Mouse (Mus musculus) embryonic facial prominence, embryonic 10.5 days (tissue): ENCODE measurements around the gene Eef2k. TPM values are rescaled to one million over a fixed set of nuclear protein-coding genes. Genes with fewer than 3 reads are reported as not detected.

Experiments used
- DNase-seq: peaks from one replicate; pipeline ENCODE4 v3.0.0-alpha.2; 2017; ENCODE audit warnings: low spot score
- H3K27ac ChIP-seq: fragments of 300-500 bp; sonication (generic); replicated peaks from 2 replicates; pipeline ENCODE4 v1.5.1; 2016; ENCODE audit warnings: mild to moderate bottlenecking
- H3K27me3 ChIP-seq: fragments of 300-500 bp; sonication (generic); replicated peaks from 2 replicates; pipeline ENCODE4 v1.6.1; 2016; ENCODE audit warnings: low read depth, mild to moderate bottlenecking; ENCODE audit not compliant: poor library complexity, severe bottlenecking
- H3K36me3 ChIP-seq: fragments of 300-500 bp; sonication (generic); replicated peaks from 2 replicates; pipeline ENCODE4 v1.6.1; 2016; ENCODE audit warnings: mild to moderate bottlenecking, moderate library complexity
- H3K4me1 ChIP-seq: fragments of 300-500 bp; sonication (generic); 2 replicates; pipeline ENCODE4 v1.6.1; 2016
- H3K4me3 ChIP-seq: fragments of 300-500 bp; sonication (generic); 2 replicates; pipeline ENCODE4 v1.5.1; 2016; ENCODE audit warnings: mild to moderate bottlenecking, moderate library complexity
- H3K9me3 ChIP-seq: fragments of 300-500 bp; sonication (generic); 2 replicates; pipeline ENCODE4 v1.6.1; 2016; ENCODE audit warnings: mild to moderate bottlenecking
- WGBS: fragments of 180-500 bp; shearing (Covaris S2); methylation state at CpG from one replicate; pipeline ENCODE4 v1.1.7; 2016; 5-methylcytosine and 5-hydroxymethylcytosine counted together
- polyA plus RNA-seq: library from polyadenylated mRNA; unstranded; fragments of >200 nt; fragmentation: Nextera tagmentation; extraction: Ambion mirVana; gene quantifications from 2 replicates; pipeline ENCODE4 v1.2.1, GENCODE M21; 2016

The Eef2k gene
- polyA plus RNA-seq, 1 experiment from 2014 or later, result 34.5 TPM

- Histone ChIP-seq H3K27me3 (peaks cover 46% of the 10 kb centered on the region), H3K27ac (no peak overlapping the region), H3K4me1 (peaks cover 32% of the 10 kb centered on the region), H3K4me3 (peak overlapping the region; percentile 60), H3K36me3 (no peaks in the 10 kb centered on the region), H3K9me3 (no peaks in the 10 kb centered on the region)
- 53% methylated on average over 6 of the region's 6 CpGs for WGBS
- no peak for DNase-seq
Observed at GRCm38 (mm10) chr7:120834426-120834825, 8.2 kb upstream of the Eef2k start.

GRCm38 (mm10) chr7:120834863-120835372 is 7.7 kb upstream of the Eef2k start:
- no peaks in the 10 kb centered on the region for H3K9me3 ChIP-seq
- H3K27me3 ChIP-seq, result peaks cover 41% of the 10 kb centered on the region
- peak overlapping the region; percentile 54 for H3K27ac ChIP-seq
- peak; percentile 80 for DNase-seq
- peak overlapping the region; percentile 60 for H3K4me3 ChIP-seq
- peaks cover 30% of the 10 kb centered on the region for H3K4me1 ChIP-seq
- 14% methylated on average over 14 of the region's 14 CpGs for WGBS
- no peaks in the 10 kb centered on the region for H3K36me3 ChIP-seq

DNA sequence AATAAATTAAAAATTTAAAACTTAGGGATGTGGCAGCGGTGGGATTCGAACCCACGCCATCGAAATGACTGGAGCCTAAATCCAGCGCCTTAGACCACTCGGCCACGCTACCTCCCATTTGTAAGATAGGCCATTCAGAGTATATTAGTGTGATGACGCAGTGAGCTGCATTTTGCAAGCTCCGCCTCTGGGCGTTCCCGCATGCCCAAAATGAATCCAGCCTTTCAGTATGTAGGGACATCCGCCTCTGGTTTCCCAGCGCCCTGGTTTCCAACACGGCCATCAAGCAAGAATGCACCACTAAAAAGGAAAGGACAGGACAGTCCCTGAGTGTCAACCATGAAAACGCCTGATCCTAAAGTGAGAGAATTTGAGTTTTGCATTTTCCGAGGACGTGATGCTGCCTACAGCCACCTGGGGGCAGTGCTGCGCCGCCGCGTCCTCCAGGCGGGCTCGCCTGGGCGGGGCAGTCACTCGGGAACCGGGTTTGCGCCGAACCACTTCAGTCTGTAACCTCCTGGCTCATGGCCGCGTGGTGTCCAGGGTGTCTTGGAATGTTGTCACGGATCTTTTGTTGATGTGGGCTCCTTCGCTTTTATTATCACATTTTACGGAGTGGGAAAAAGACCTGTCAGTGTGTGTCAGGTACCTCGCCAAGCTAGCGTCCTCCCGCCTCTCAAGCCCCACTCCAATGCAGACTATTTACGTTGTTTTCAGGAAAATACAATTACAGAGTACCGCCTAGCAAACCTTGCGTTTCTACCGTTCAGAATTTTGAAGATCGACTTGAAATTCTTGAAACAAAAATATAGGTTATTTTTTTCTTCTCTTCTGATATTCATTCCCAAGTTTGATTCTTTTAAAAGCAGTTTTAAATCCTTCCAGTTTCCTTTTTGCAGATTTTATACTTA is 6.9 kb upstream of the Eef2k start:
- Histone ChIP-seq H3K36me3 (no peaks in the 10 kb centered on the region), H3K9me3 (no peaks in the 10 kb centered on the region), H3K27ac (peak overlapping the region; percentile 76), H3K4me3 (peak overlapping the region; percentile 60), H3K4me1 (peaks cover 22% of the 10 kb centered on the region), H3K27me3 (peaks cover 33% of the 10 kb centered on the region)
- 1% methylated on average over 41 of the region's 41 CpGs for WGBS
- peak; percentile 91 for DNase-seq

DNA sequence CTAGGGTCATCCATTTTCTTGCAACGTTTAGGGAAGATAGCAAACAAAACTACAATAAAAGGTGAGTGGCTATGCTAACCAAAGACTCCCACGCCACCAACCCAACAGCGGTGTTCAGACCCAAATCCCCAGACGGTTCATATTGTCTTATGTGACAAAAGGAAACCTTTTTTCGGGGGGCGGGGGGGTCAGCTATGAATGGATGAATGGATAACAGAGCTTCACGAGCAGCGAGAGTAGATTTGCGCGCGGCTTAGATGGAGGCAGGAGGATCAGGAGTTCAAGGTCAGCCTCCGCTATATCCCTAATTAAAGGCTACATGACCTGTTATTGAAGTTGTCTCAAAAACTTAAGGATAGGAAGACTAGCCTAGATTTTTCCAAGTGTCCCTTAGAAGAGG is 6.3 kb upstream of the Eef2k start:
- no peaks in the 10 kb centered on the region for H3K36me3 ChIP-seq
- DNase-seq, result peak; percentile 64
- peaks cover 15% of the 10 kb centered on the region; the same call in 1 of the 2 replicates for H3K4me1 ChIP-seq
- peaks cover 27% of the 10 kb centered on the region for H3K27me3 ChIP-seq
- 6% methylated on average over 12 of the region's 12 CpGs for WGBS
- no peaks in the 10 kb centered on the region for H3K9me3 ChIP-seq
- peak overlapping the region; percentile 60 for H3K4me3 ChIP-seq
- peak overlapping the region; percentile 76 for H3K27ac ChIP-seq

DNA sequence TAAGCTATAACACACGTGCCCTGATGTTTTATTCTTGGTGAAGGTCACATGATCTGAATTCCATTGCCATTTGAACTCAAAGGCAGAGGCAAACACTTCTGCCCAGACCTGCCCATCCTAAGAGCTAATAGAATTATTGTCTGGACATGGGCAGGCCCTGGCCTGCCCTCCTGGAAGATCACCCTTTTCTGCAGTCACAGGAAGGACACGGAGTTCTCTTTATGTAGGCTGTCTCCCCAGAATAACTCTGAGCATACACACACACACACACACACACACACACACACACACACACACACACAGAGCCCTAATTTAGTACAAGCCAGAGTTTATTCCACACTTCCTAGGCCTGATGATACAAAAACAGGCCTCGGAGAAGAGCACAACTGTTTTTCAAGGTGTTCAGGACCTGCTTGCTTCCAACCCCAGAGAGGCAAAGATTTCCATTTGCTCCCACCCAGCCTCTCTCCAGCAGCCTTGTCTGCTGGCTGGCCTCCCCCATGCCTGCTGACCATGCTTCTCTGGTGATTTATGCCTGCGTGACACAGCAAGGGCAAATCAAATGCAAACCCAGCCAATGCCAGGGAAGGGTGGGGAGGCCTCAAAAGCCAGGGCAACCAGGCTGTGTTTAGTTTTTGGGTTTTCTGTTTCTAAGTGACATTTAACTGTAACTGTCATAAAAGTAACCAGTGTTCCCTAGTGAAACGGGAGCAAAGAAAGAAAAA is 4.0 kb upstream of the Eef2k start:
- peaks cover 4% of the 10 kb centered on the region; the same call in 1 of the 2 replicates for H3K27me3 ChIP-seq
- 74% methylated on average over 5 of the region's 5 CpGs for WGBS
- H3K9me3 ChIP-seq, result no peaks in the 10 kb centered on the region
- no peaks in the 10 kb centered on the region for H3K36me3 ChIP-seq
- 0 out of 2 replicates have a peak overlapping the region, but pooled peaks have one; percentile 7 for H3K27ac ChIP-seq
- no peak overlapping the region for H3K4me3 ChIP-seq
- peaks cover 21% of the 10 kb centered on the region; the same call in 1 of the 2 replicates for H3K4me1 ChIP-seq
- no peak for DNase-seq

- no peak for DNase-seq
- H3K27me3 ChIP-seq, result peaks cover 11% of the 10 kb centered on the region
- no peak overlapping the region for H3K4me3 ChIP-seq
- no peaks in the 10 kb centered on the region for H3K36me3 ChIP-seq
- WGBS, result 73% methylated on average over 2 of the region's 2 CpGs
- no peak overlapping the region for H3K27ac ChIP-seq
- H3K9me3 ChIP-seq, result no peaks in the 10 kb centered on the region
- H3K4me1 ChIP-seq, result peaks cover 27% of the 10 kb centered on the region
Observed at GRCm38 (mm10) chr7:120839786-120840185, 2.8 kb upstream of the Eef2k start.

GRCm38 (mm10) chr7:120843037-120843621 is 498 bp downstream of the Eef2k start:
- Histone ChIP-seq H3K9me3 (no peaks in the 10 kb centered on the region), H3K36me3 (peaks cover 17% of the 10 kb centered on the region), H3K4me3 (peak overlapping the region; percentile 90), H3K4me1 (peaks cover 30% of the 10 kb centered on the region), H3K27ac (peak overlapping the region; percentile 92), H3K27me3 (peaks cover 30% of the 10 kb centered on the region)
- under 1% methylated on average over 40 of the region's 40 CpGs for WGBS
- peak; percentile 83 for DNase-seq

GRCm38 (mm10) chr7:120843852-120844435 is 1.3 kb downstream of the Eef2k start:
- peaks cover 30% of the 10 kb centered on the region for H3K27me3 ChIP-seq
- peak overlapping the region; percentile 90 for H3K4me3 ChIP-seq
- under 1% methylated on average over 16 of the region's 16 CpGs for WGBS
- H3K4me1 ChIP-seq, result peaks cover 30% of the 10 kb centered on the region
- H3K27ac ChIP-seq, result peak overlapping the region; percentile 92
- peaks cover 20% of the 10 kb centered on the region for H3K36me3 ChIP-seq
- no peaks in the 10 kb centered on the region for H3K9me3 ChIP-seq
- DNase-seq, result no peak

GRCm38 (mm10) chr7:120844689-120845088 is 2.1 kb downstream of the Eef2k start:
- Histone ChIP-seq H3K9me3 (no peaks in the 10 kb centered on the region), H3K27ac (0 out of 2 replicates have a peak overlapping the region, but pooled peaks have one; percentile 92), H3K4me3 (peak overlapping the region; percentile 90), H3K4me1 (peaks cover 30% of the 10 kb centered on the region), H3K36me3 (peaks cover 20% of the 10 kb centered on the region), H3K27me3 (peaks cover 30% of the 10 kb centered on the region)
- WGBS, result 8% methylated on average over 9 of the region's 9 CpGs
- no peak for DNase-seq

DNA sequence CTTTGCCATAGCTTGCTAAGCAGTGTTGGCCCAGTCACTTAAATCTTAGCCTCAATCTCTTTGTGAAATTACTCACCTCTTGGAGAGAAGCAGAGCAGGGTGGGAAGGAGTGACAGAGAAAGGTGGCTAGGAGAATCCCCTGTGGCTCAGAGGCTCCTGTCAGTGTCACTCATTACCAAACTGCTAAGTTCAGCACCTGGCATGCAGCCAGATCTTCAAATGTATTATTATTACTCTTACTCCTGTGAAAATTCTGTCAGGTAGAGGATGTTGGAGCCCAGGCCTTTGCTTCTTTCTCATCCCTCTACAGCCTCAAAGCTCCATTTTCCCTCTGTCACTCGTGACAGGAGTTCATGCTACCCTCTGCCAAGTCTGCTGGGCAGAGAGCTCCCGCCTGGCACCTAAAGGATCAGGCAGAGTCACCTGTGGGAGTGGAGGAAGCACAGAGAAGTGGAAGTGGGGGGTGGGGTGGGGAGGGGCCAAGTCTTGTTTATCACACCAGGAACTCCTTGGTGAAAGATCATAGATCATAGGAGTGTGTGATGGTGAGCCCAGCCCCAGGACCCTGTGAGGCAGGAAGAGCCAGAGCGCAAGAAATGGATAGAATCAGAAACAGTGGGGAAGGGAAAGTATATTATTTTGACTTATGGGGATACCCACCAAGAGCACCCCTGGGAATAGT is 6.3 kb downstream of the Eef2k start:
- Histone ChIP-seq H3K9me3 (no peaks in the 10 kb centered on the region), H3K27ac (no peak overlapping the region), H3K4me3 (no peak overlapping the region), H3K4me1 (peaks cover 34% of the 10 kb centered on the region), H3K27me3 (peaks cover 27% of the 10 kb centered on the region), H3K36me3 (peaks cover 23% of the 10 kb centered on the region)
- no peak for DNase-seq
- WGBS, result 95% methylated on average over 3 of the region's 3 CpGs

GRCm38 (mm10) chr7:120850165-120850564 is 7.5 kb downstream of the Eef2k start:
- Histone ChIP-seq H3K27me3 (peaks cover 15% of the 10 kb centered on the region), H3K36me3 (peaks cover 23% of the 10 kb centered on the region), H3K9me3 (no peaks in the 10 kb centered on the region), H3K27ac (no peak overlapping the region), H3K4me1 (peaks cover 22% of the 10 kb centered on the region), H3K4me3 (no peak overlapping the region)
- 96% methylated on average over 3 of the region's 3 CpGs for WGBS
- no peak for DNase-seq
